Mouse (Mus musculus) cerebellum, adult (tissue): Measurements from ENCODE around the gene Habp2.

Experiments used
- ATAC-seq: cut with Nextera tagmentation; 2 replicates; pipeline ENCODE4 v1.9.2; 2017; ENCODE audit warnings: mild to moderate bottlenecking, moderate library complexity, mixed read lengths; ENCODE audit not compliant: insufficient number of reproducible peaks, low FRiP score, low TSS enrichment

Habp2 gene

GRCm38 (mm10) chr19:56294654-56295399 lies 7.9 kb downstream of the Habp2 start:
- peak; percentile 98 for ATAC-seq

GRCm38 (mm10) chr19:56296668-56297067 lies 9.7 kb downstream of the Habp2 start:
- ATAC-seq: no peak

GRCm38 (mm10) chr19:56297264-56297663 lies 10.3 kb downstream of the Habp2 start:
- ATAC-seq: no peak

DNA sequence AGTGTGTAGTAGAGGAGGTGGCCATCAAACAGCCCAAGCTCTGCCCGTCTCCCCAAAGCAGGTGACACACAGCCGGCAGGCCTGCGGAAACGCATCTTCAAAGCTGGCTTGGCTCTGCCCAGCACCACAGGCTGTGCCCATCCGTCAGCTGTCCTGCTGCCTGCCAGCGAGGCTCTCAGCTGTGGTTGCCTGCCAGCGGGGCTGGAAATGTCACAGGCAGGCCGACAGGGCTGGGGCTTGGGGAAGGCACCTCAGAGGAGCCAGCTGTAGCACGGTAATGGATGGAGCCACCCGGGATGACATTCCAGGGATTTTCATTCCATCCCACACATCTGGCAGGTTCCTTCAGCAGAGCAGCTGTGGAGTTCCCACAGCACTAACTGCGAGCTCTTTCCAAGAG lies 13.9 kb downstream of the Habp2 start:
- ATAC-seq: no peak

GRCm38 (mm10) chr19:56316531-56316930 lies 29.6 kb downstream of the Habp2 start:
- ATAC-seq: no peak

DNA sequence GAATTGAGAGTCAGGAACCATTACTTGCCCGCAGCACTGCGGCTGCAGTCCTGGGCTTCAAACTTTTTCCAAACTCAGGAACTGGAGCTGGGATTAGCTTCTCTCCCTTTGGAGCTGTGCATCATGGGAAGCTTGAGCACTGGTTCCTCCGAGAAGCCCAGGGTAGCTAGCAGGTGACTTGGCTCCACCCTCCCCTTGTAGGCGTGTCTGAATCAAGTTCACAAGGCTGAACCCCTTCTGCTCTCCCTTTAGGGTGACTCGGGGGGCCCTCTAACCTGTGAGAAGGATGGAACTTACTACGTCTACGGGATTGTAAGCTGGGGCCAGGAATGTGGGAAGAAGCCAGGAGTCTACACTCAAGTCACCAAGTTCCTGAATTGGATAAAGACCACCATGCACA lies 32.3 kb downstream of the Habp2 start:
- ATAC-seq: no peak

DNA sequence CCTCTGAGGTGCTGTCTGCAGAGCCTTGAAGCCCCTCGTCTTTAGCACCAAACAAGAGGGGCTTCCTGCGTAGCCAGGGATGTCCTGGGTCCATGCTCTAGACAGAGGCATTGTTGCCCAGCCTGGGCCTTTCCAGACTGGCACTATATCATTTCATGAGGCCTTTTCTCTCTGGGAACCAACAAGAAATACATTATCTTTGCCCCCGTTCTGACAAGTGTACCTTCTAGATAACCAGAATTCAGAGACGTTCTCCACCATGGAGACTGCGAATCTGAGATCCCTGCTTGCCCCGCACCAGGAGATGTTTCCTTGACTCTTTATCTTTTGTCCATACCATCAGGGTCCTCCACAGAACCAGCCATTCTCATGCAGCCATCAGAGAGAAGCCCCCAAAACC lies 32.7 kb downstream of the Habp2 start:
- ATAC-seq: no peak

GRCm38 (mm10) chr19:56320186-56320860 lies 33.4 kb downstream of the Habp2 start:
- ATAC-seq: no peak

GRCm38 (mm10) chr19:56321303-56321920 lies 34.5 kb downstream of the Habp2 start:
- no peak for ATAC-seq

DNA sequence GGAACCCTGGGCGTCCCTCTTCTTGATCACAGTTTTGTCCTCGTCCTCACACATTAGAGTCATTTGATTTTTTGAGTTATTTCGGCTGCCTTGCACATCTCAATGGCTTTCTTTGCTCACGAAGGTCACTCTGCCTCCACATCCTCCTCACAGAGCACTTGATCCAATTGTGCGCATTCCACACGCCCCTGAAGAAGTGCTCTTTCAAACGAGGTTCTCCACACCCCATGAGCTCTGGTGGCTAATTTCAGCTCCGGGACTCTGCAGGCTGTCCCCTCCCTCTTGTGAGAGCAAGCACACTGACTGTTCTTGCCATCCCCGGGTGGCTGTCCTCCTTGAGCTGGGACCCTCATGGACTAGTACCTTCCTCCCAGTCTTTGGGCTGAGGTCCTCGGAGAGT lies 38.7 kb downstream of the Habp2 start:
- no peak for ATAC-seq

- no peak for ATAC-seq
Measured at GRCm38 (mm10) chr19:56326243-56326855, 39.4 kb downstream of the Habp2 start.

DNA sequence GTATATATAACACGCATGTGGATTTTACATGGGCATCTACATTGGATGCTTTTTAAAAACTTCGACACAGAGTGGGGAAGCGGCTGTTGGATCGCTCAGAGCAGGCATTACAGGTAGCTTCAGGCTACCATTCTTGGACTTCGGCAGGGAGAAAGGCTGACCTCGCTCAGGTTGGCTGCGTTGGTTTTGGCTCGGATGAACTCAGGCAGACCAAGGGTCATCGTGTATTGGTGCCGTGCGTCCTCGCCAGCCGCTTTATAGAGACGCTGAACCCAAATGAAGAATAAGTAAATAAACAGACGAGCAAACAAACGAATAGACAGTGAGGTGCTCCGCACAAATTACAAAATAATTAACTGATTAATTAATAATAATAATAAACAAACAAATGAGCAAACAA lies 49.4 kb downstream of the Habp2 start:
- no peak for ATAC-seq

DNA sequence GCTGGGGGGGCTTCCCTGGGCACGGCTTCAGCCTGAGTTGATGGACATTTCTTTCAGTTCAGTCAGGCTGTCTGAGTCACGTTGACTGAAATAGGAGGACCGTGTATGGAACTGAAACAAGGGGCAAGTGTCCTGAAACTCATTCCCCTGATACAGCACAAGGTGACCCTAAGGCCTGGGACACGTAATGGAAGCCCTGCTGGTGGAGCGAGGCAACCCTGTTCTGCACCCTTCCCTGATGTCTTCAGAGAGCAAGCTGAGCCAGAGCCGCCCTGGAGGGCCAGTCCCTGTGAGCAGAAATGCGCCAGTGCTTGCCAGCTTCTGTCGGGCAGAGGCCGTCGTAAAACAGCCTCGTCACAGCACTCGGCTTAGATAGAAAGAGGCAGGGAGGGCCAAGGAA lies 49.9 kb downstream of the Habp2 start:
- no peak for ATAC-seq

DNA sequence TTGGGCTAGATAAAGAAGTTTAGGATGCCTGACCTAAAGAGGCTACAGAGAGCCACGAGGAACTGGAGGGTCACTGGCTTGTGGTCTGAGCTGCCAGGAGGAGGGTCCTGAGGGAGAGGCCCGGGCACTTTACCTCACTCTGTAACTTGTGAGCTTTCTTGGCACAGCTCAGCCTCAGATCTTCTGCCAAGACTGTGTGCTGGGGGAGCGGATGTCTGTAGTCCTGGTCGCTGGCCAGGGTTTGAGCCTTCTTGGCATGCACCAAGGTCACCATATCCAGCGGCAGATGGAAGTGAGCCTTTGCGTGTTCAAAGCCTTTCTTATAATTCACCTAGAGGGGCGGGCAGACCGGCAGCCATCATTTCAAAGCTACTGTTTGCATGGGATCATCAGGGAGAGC lies 55.1 kb downstream of the Habp2 start:
- no peak for ATAC-seq

DNA sequence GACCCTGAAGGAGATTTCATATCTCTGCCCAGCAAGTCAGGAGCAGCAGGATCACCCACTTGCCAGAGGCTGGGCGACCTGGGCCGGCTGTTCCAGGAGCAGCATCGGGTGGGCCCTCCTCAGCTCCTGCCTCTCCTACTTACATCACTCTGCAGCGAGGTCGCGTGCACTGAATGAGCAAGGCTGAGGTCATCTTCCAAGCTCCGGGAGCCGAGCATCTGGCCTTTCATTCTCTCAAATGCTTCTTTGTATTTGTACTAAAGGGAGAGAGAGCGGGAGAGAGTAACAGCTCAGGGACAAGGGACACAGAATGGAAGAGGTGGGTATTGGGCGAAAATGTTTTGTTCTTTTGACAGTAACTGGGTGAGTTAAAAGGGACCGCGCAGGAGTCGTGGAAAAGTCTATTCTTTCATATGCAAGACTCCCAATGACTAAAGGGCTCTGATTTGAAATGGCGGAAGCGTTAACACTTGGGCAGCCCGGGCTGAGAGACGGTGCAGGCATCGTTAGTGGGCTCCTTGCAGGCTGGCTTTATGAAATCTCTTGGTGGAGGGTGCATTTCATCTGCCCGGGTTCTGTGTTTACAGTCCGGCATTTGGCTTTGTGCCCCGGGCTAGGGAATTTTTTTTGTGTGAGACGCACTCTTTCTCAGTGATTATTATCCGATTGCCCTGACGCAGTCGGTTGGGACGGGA lies 57.1 kb downstream of the Habp2 start:
- no peak for ATAC-seq

- no peak for ATAC-seq
Measured at GRCm38 (mm10) chr19:56346016-56346415, 59.1 kb downstream of the Habp2 start.

DNA sequence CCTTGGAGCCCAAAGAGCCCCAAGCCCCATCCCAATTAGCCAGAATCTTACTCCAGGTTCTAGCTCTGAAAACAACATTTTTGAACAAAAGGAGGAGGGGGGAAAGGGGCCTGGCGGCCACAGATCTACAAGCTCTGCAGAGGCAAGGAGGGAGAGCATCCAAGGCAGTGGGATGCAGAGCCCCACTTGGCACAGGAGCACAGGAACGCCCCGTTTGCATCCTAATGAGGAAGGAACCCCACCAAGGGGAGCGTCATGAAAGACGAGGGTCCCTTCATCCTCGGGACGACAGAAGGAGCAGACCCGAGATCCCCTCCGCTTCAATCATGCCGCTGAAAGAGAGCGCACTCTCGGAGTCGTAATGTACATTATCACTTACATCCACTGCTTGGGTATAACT lies 59.8 kb downstream of the Habp2 start:
- no peak for ATAC-seq

DNA sequence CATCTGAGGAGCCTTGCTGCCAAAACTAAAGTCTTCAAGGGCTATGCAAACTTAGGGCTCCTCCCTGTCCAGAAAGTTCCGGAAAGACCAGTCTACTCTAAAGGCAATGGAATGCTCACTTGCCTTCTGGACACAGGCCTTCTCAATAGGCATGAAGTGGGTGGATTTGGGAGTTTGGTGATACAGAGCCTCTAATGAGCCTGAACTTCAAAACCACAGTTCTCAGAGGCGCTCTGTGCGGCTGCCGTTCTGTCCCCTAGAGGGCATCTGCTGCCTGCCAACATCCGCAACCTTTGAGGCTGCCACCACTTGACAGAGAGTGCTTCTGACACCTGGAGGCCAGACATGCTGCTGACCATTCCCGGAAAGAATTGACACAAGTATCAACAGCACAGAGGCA lies 62.4 kb downstream of the Habp2 start:
- no peak for ATAC-seq

GRCm38 (mm10) chr19:56353689-56354088 lies 66.8 kb downstream of the Habp2 start:
- ATAC-seq: no peak

DNA sequence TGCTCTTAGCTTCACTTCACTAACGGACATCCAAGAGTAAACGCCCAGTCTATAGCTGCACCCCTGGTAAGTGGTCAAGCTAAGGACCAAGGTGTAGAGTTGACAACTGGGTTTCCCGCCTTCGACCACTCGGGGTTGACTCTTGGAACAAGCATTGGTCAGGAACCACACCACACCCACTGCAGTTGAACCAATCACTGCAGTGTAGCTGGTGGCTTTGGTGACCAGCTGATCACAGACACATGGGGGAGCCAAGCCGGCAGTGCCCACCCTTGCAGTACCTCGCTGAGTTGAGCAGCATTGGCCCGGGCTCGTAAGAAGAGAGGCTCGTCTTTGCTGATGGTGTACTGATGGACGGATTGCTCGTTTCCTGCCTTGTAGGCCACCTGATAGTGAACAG lies 68.3 kb downstream of the Habp2 start:
- no peak for ATAC-seq
